Mouse (Mus musculus): Measurements from ENCODE around the gene Spc24. TPM values are rescaled to one million over a fixed set of nuclear protein-coding genes. Genes with fewer than 3 reads are reported as not detected.
"Not testable (repeated sequence)": the region's sequence is repeated elsewhere in the genome, so short reads cannot be mapped to it uniquely, and the experiment has no call there.

Spc24 gene
- polyA plus RNA-seq, 1 experiment, result 22.6 TPM

GRCm38 (mm10) chr9:21784517-21785307 is 24.6 kb upstream of the Spc24 start:
- no peaks in the 10 kb centered on the region for H3K27me3 ChIP-seq (ENCODE audit: control insufficient read depth, insufficient read depth, low read length)
- WGBS, result 51% methylated on average over 7 of the region's 7 CpGs
- TF ChIP-seq POLR2A (IDR thresholded peaks at IDR 0.05; ENCODE audit: low read depth, low read length), result no peak
- no peak for TF ChIP-seq CTCF (IDR thresholded peaks at IDR 0.05; ENCODE audit: extremely low read depth, insufficient read length, insufficient replicate concordance, low read depth, low read length)
- no peaks in the 10 kb centered on the region for H3K36me3 ChIP-seq (ENCODE audit: control insufficient read depth, insufficient read depth, low read length)
- H3K4me3 ChIP-seq (ENCODE audit: low read depth, low read length), result no peak overlapping the region
- H3K4me1 ChIP-seq (ENCODE audit: control insufficient read depth, insufficient read depth, insufficient read length, low read length), result no peaks in the 10 kb centered on the region
- no peak overlapping the region for H3K27ac ChIP-seq (ENCODE audit: insufficient read depth, low read depth, low read length)

DNA sequence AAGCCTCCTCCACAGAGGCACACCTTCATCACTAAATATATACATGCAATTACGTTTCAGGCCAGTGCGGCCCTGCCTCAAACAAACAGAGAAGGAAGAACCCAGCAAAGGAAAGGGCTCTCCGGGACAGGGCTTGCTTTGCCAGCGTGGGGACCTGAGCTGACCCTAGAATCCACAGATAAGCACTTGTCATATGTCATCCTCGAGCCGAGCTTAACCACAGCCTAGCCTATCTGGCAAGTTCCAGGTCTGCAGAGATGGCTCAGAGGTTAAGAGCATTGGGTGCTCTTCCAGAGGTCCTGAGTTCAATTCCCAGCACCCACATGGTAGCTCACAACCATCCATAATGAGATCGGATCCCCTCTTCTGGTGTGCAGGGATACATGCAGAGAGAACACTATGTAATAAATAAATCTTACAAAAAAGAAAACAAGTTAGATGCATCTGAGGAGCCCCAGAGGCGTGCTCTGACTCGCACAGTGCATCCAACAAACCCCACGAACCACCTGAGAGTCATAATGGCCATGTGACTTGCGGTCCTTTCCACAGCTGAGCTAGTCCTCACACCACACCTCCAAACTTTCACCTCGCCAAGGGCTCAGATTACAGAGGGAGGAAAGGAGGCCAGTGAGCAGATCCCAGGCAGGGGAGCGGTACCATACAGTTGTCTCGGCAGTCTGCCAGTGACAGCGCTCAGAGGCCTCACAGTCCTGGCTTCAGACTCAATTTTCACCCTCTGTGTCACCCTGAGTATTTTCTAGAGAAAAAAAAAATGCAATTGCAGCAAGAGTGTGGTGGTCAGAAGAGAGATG is 21.8 kb upstream of the Spc24 start:
- Histone ChIP-seq H3K4me3 (ENCODE audit: low read depth, low read length) (no peak overlapping the region), H3K27ac (ENCODE audit: insufficient read depth, low read depth, low read length) (no peak overlapping the region), H3K36me3 (ENCODE audit: control insufficient read depth, insufficient read depth, low read length) (no peaks in the 10 kb centered on the region), H3K27me3 (ENCODE audit: control insufficient read depth, insufficient read depth, low read length) (no peaks in the 10 kb centered on the region), H3K4me1 (ENCODE audit: control insufficient read depth, insufficient read depth, insufficient read length, low read length) (peaks cover 6% of the 10 kb centered on the region; the same call in 1 of the 2 replicates)
- no peak for TF ChIP-seq CTCF (IDR thresholded peaks at IDR 0.05; ENCODE audit: extremely low read depth, insufficient read length, insufficient replicate concordance, low read depth, low read length)
- 70% methylated on average over 15 of the region's 15 CpGs for WGBS

DNA sequence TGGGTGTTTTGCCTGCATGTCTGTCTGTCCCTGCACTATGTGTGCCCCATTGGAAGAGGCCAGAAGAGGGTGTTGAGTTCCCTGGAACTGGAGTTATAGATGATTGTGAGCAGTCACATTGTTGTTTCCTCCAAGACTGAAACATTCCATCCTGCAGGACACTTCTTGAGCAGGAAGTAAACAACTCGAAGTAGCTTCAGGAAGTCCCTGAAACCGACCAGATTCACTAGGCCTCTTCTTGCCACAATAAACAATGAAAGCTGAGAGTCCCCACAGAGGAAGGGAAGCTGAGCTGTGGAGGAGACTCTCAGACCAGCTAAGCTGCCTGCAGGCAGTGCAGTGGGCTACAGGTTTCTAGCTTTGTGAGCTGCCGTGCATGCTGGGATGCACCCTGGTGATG is 17.6 kb upstream of the Spc24 start:
- H3K36me3 ChIP-seq (ENCODE audit: control insufficient read depth, insufficient read depth, low read length), result peaks cover 2% of the 10 kb centered on the region; the same call in 1 of the 2 replicates
- no peak for TF ChIP-seq CTCF (IDR thresholded peaks at IDR 0.05; ENCODE audit: extremely low read depth, insufficient read length, insufficient replicate concordance, low read depth, low read length)
- TF ChIP-seq POLR2A (IDR thresholded peaks at IDR 0.05; ENCODE audit: low read depth, low read length), result no peak
- WGBS, result 85% methylated on average over 3 of the region's 3 CpGs
- H3K4me1 ChIP-seq (ENCODE audit: control insufficient read depth, insufficient read depth, insufficient read length, low read length), result peaks cover 6% of the 10 kb centered on the region; the same call in 1 of the 2 replicates
- no peak overlapping the region for H3K27ac ChIP-seq (ENCODE audit: insufficient read depth, low read depth, low read length)
- no peak overlapping the region for H3K4me3 ChIP-seq (ENCODE audit: low read depth, low read length)
- H3K27me3 ChIP-seq (ENCODE audit: control insufficient read depth, insufficient read depth, low read length), result no peaks in the 10 kb centered on the region

GRCm38 (mm10) chr9:21774353-21774752 is 14.2 kb upstream of the Spc24 start:
- TF ChIP-seq CTCF (IDR thresholded peaks at IDR 0.05; ENCODE audit: extremely low read depth, insufficient read length, insufficient replicate concordance, low read depth, low read length) (no peak), POLR2A (IDR thresholded peaks at IDR 0.05; ENCODE audit: low read depth, low read length) (no peak)
- H3K4me1 ChIP-seq (ENCODE audit: control insufficient read depth, insufficient read depth, insufficient read length, low read length), result peaks cover 9% of the 10 kb centered on the region; the same call in 1 of the 2 replicates
- peaks cover 4% of the 10 kb centered on the region; the same call in 1 of the 2 replicates for H3K36me3 ChIP-seq (ENCODE audit: control insufficient read depth, insufficient read depth, low read length)
- H3K4me3 ChIP-seq (ENCODE audit: low read depth, low read length), result no peak overlapping the region
- WGBS, result 92% methylated on average over 16 of the region's 16 CpGs
- no peaks in the 10 kb centered on the region for H3K27me3 ChIP-seq (ENCODE audit: control insufficient read depth, insufficient read depth, low read length)
- no peak overlapping the region for H3K27ac ChIP-seq (ENCODE audit: insufficient read depth, low read depth, low read length)

GRCm38 (mm10) chr9:21773396-21773795 is 13.3 kb upstream of the Spc24 start:
- 78% methylated on average over 5 of the region's 5 CpGs for WGBS

GRCm38 (mm10) chr9:21769558-21770183 is 9.6 kb upstream of the Spc24 start:
- H3K27ac ChIP-seq (ENCODE audit: insufficient read depth, low read depth, low read length), result no peak overlapping the region
- H3K27me3 ChIP-seq (ENCODE audit: control insufficient read depth, insufficient read depth, low read length), result no peaks in the 10 kb centered on the region

More at GRCm38 (mm10) chr9:21773396-21773795, 13.3 kb upstream of the Spc24 start:
- not testable (repeated sequence) for H3K36me3 ChIP-seq (ENCODE audit: control insufficient read depth, insufficient read depth, low read length); H3K4me3 ChIP-seq (ENCODE audit: low read depth, low read length); H3K27me3 ChIP-seq (ENCODE audit: control insufficient read depth, insufficient read depth, low read length); H3K27ac ChIP-seq (ENCODE audit: insufficient read depth, low read depth, low read length); H3K4me1 ChIP-seq (ENCODE audit: control insufficient read depth, insufficient read depth, insufficient read length, low read length)

More at GRCm38 (mm10) chr9:21769558-21770183, 9.6 kb upstream of the Spc24 start:
- H3K36me3 ChIP-seq (ENCODE audit: control insufficient read depth, insufficient read depth, low read length), result peaks cover 3% of the 10 kb centered on the region; the same call in 1 of the 2 replicates
- no peak overlapping the region for H3K4me3 ChIP-seq (ENCODE audit: low read depth, low read length)
- TF ChIP-seq POLR2A (IDR thresholded peaks at IDR 0.05; ENCODE audit: low read depth, low read length) (no peak), CTCF (IDR thresholded peaks at IDR 0.05; ENCODE audit: extremely low read depth, insufficient read length, insufficient replicate concordance, low read depth, low read length) (no peak)
- H3K4me1 ChIP-seq (ENCODE audit: control insufficient read depth, insufficient read depth, insufficient read length, low read length), result peaks cover 9% of the 10 kb centered on the region
- WGBS, result 88% methylated on average over 26 of the region's 26 CpGs
